Mouse (Mus musculus): ENCODE results near the gene Itpkc.

DNA sequence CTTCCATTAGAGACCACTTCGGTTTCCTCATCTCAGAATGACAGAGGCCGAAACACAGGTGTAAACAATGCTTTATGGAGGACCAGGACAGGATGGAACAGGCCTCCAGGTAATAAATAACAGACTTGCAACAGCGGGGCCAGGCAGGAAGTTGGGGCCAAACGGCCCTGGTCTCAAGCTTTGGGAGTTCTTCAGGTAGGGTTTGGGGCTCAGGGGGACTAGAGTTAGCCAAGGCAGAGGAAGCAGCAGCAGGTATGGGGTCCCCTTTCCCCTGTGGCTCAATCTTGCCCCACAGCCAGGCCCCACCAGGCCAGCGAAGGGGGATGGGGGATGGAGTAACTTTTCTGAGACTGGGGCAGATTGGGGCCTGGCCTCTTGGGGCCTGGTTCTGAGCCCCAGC is 60.1 kb downstream of the Itpkc start:
- TF ChIP-seq FLI1 (IDR thresholded peaks at IDR 0.05; ENCODE audit: low read length) (no peak), GATA1 (IDR thresholded peaks at IDR 0.05; ENCODE audit: borderline replicate concordance, low read length) (no peak)

Data from megakaryocyte, embryonic 14.5 days (primary cell).